Mouse (Mus musculus): ENCODE data around the gene Gxylt1. TPM values are rescaled to one million over a fixed set of nuclear protein-coding genes. Genes with fewer than 3 reads are reported as not detected.

Gene Gxylt1
- total RNA-seq, 2 experiments from 2014 or later = 10.5 to 10.9 TPM

Other genes with a start within 250 kb of the Gxylt1 start
- 10 to 100 TPM; 89.2 to 94.4 TPM for gene Yaf2, start 61.8 kb upstream of the Gxylt1 start, total RNA-seq (2021)
- gene Zcrb1, start 123.2 kb upstream of the Gxylt1 start, total RNA-seq (2021) = 10 to 100 TPM; 73.9 to 75.0 TPM
- 10 to 100 TPM; 43.4 to 43.9 TPM for gene Pphln1, start 123.2 kb upstream of the Gxylt1 start, total RNA-seq (2021)

Data from layer of hippocampus, adult 18-20 months (tissue).